Mouse (Mus musculus): Measurements from ENCODE around the gene Fam107b. TPM values are rescaled to one million over a fixed set of nuclear protein-coding genes. Genes with fewer than 3 reads are reported as not detected.

Fam107b gene
- polyA plus RNA-seq, 1 experiment from 2014 or later: 65.8 TPM

DNA sequence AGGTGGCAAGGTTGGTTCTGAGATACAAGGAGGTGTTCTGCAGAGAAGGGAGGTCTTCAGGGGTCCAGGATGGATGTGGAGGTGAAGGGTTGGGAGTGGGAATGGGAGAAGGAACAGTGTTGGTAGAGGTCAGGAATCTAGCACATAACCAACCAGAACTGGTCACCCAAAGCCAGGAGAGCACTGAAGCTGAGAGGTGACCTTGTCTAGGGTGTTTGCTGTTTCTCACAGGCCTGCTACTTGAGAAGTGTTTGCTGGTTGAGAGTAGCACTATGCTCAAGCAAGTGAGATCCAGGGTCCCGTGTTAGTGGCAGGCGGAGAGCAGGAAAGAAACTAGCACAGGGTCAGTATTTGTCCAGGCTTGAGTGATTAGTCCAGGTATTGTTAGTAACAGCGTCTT lies 159.3 kb downstream of the Fam107b start:
- no peak for ATAC-seq (ENCODE audit: low FRiP score)
- H3K36me3 ChIP-seq (ENCODE audit: control insufficient read depth, insufficient read depth, low read length): no peaks in the 10 kb centered on the region
- WGBS: 91% methylated on average over 3 of the region's 3 CpGs
- H3K4me3 ChIP-seq (ENCODE audit: low read depth, low read length): no peak overlapping the region
- DNase-seq (ENCODE audit: low spot score): no peak
- no peak overlapping the region for H3K9ac ChIP-seq (ENCODE audit: low read depth, low read length)
- no peaks in the 10 kb centered on the region for H3K9me3 ChIP-seq (ENCODE audit: control insufficient read depth, low read length)
- no peaks in the 10 kb centered on the region for H3K27me3 ChIP-seq (ENCODE audit: control insufficient read depth, insufficient read depth, low read length)
- H3K4me1 ChIP-seq (replicated peaks; ENCODE audit: control insufficient read depth, insufficient read depth, low read length): no peaks in the 10 kb centered on the region
- no peak overlapping the region for H3K27ac ChIP-seq (ENCODE audit: low read depth, low read length)
- H3K4me2 ChIP-seq (replicated peaks; ENCODE audit: low read depth, low read length): no peak overlapping the region

DNA sequence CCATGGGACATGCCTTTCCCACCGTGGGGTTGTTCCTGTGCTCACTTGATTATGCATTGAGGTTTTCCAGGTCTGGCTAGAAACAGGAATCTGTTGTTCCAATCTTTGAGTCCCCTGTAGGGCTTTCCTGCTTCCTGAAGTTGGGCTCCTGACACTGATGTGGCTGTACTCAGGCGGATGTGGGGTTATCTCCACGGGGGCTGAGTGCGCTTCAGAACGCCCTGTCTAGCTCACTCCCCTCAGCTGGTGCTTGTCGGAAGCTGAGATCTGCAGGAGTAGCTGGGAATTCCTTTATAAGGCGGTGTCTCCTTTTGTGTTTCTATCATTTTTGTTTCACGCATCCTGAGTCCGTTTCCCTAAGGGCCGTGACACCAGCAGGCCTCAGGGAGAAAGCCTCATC lies 160.5 kb downstream of the Fam107b start:
- no peaks in the 10 kb centered on the region for H3K36me3 ChIP-seq (ENCODE audit: control insufficient read depth, insufficient read depth, low read length)
- no peak overlapping the region for H3K4me3 ChIP-seq (ENCODE audit: low read depth, low read length)
- DNase-seq (ENCODE audit: low spot score): no peak
- WGBS: 55% methylated on average over 10 of the region's 10 CpGs
- H3K4me1 ChIP-seq (replicated peaks; ENCODE audit: control insufficient read depth, insufficient read depth, low read length): no peaks in the 10 kb centered on the region
- H3K27ac ChIP-seq (ENCODE audit: low read depth, low read length): no peak overlapping the region
- H3K27me3 ChIP-seq (ENCODE audit: control insufficient read depth, insufficient read depth, low read length): no peaks in the 10 kb centered on the region
- H3K4me2 ChIP-seq (replicated peaks; ENCODE audit: low read depth, low read length): no peak overlapping the region
- H3K9ac ChIP-seq (ENCODE audit: low read depth, low read length): no peak overlapping the region
- no peaks in the 10 kb centered on the region for H3K9me3 ChIP-seq (ENCODE audit: control insufficient read depth, low read length)
- no peak for ATAC-seq (ENCODE audit: low FRiP score)

DNA sequence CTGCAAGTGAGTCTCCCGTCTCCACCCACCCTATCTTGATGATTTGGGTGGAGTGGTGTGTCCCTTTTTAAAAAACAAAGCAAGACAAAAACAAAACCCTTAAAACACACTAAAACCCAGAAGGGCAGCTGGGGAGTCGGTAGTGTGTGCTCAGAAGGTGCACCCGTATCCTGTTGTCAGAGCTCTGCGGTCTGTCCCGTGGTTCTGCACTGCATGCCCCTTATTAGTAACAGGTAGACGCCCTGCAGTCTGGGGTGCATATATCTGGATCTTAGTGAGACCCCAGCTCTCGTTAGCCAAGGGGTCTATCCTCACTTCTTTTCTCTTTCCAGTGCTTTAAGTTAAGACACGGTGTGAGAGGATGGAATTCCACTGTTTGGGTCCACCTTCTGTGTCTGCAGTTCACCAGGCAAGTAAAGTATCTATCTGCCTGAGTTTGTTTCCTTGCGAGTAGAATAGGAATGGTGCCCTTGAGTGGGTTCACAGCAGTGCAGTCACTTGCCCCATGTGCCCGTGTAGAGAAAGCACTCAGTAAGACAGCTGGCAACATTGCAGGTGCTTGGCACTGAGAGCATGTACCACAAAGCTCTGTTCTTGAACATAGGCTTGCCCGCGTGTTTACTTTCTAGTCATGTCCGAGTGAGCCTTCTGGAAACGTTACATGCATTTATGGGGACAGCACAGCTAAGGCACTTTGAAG lies 161.2 kb downstream of the Fam107b start:
- ATAC-seq (ENCODE audit: low FRiP score): no peak
- 90% methylated on average over 14 of the region's 14 CpGs for WGBS

DNA sequence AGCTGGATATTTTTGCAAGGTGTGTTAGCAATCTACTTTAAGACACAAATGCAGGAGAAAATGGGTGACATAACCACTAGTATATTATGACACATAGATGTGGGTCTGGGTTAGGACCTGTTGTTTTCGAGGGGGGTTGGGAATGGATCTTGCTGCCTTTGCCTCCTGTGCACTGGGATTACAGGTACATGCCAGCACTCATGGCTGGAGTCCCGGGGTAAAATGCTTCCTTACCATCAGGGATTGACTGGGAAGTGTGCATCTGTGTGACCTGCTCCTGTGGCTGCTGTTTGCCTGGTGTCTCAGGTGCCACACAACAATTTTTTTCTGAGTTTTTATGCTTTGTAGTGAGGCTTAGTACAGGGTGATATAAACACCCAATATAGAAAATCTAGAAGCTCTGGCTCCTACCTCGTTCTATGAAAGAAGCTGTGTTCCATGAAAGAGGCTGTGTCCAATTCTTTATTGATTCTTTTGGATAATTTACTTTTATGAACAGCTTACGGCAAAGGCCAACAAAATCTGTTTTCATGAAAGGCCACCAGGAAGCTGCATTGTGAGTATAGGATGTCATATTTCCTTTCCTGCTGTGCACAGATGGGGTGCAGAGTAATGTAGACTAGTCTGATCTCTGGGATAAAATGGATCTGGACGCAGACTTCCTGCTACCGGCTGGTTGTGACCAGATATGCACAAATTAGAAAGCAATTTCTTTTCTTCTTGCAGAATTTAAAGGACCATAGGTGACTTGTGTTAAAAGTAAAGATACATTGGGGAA lies 167.8 kb downstream of the Fam107b start:
- ATAC-seq (ENCODE audit: low FRiP score) (no peak), DNase-seq (ENCODE audit: low spot score) (no peak)
- Histone ChIP-seq H3K36me3 (ENCODE audit: control insufficient read depth, insufficient read depth, low read length) (no peaks in the 10 kb centered on the region), H3K27ac (ENCODE audit: low read depth, low read length) (no peak overlapping the region), H3K4me3 (ENCODE audit: low read depth, low read length) (no peak overlapping the region), H3K9me3 (ENCODE audit: control insufficient read depth, low read length) (no peaks in the 10 kb centered on the region), H3K27me3 (ENCODE audit: control insufficient read depth, insufficient read depth, low read length) (no peaks in the 10 kb centered on the region), H3K9ac (ENCODE audit: low read depth, low read length) (no peak overlapping the region), H3K4me2 (replicated peaks; ENCODE audit: low read depth, low read length) (no peak overlapping the region), H3K4me1 (replicated peaks; ENCODE audit: control insufficient read depth, insufficient read depth, low read length) (no peaks in the 10 kb centered on the region)
- WGBS: 73% methylated on average over 6 of the region's 6 CpGs

More for the DNA sequence above, 161.2 kb downstream of the Fam107b start:
- Histone ChIP-seq H3K4me2 (replicated peaks; ENCODE audit: low read depth, low read length) (no peak overlapping the region), H3K4me3 (ENCODE audit: low read depth, low read length) (no peak overlapping the region), H3K9ac (ENCODE audit: low read depth, low read length) (no peak overlapping the region), H3K36me3 (ENCODE audit: control insufficient read depth, insufficient read depth, low read length) (no peaks in the 10 kb centered on the region), H3K9me3 (ENCODE audit: control insufficient read depth, low read length) (no peaks in the 10 kb centered on the region), H3K4me1 (replicated peaks; ENCODE audit: control insufficient read depth, insufficient read depth, low read length) (no peaks in the 10 kb centered on the region), H3K27me3 (ENCODE audit: control insufficient read depth, insufficient read depth, low read length) (no peaks in the 10 kb centered on the region), H3K27ac (ENCODE audit: low read depth, low read length) (no peak overlapping the region)
- DNase-seq (ENCODE audit: low spot score): no peak

DNA sequence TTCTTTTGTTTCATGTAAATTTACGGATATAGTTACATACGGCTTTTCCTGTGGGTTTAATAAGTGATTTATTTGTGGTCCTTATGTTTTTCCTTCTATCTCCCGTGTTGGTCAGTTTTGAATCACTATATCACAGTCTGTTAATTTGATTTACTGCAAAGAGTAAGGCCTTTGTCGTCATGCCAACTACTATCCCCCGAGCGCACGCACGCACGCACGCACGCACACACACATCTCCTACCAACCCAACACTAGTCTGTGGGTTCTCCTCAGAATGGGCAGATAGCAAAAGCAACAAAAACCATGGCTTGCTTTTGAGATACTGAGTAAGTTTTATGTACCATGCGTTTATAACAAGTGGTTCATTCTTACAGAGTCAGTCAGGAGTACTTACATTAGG lies 168.4 kb downstream of the Fam107b start:
- 93% methylated on average over 12 of the region's 12 CpGs for WGBS
- H3K27ac ChIP-seq (ENCODE audit: low read depth, low read length): no peak overlapping the region
- H3K9me3 ChIP-seq (ENCODE audit: control insufficient read depth, low read length): no peaks in the 10 kb centered on the region
- DNase-seq (ENCODE audit: low spot score) (no peak), ATAC-seq (ENCODE audit: low FRiP score) (no peak)
- no peaks in the 10 kb centered on the region for H3K4me1 ChIP-seq (replicated peaks; ENCODE audit: control insufficient read depth, insufficient read depth, low read length)
- no peak overlapping the region for H3K9ac ChIP-seq (ENCODE audit: low read depth, low read length)
- no peak overlapping the region for H3K4me3 ChIP-seq (ENCODE audit: low read depth, low read length)
- H3K4me2 ChIP-seq (replicated peaks; ENCODE audit: low read depth, low read length): no peak overlapping the region
- H3K27me3 ChIP-seq (ENCODE audit: control insufficient read depth, insufficient read depth, low read length): no peaks in the 10 kb centered on the region
- H3K36me3 ChIP-seq (ENCODE audit: control insufficient read depth, insufficient read depth, low read length): no peaks in the 10 kb centered on the region

DNA sequence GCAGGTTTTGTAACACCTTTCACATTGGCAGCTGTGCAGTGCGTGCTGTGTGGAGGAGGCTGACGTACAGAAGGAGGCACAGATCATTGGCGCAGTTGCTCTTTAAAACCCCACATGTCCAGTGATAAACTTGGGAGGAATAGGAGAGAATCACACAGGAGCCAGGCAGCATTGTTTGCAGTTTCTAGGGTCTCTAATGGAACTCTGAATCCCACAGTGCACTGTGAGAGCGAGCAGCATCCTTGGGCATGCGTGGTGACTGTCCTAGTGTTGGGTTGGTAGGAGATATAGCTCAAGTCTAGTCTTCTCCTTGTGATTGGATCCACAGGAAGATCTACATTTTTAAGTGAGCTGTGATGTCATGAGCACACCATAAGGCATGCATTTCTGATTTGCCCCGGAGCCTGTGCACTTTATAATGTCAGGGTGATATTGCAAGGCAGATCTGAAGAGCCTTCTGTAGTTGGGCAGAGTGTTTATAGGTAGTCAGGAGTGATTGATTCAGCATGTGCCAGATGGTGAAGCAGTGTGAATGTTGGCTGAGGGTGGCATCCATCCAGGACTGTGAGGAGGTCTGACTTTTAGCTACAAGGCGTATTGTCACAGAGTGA lies 169.2 kb downstream of the Fam107b start:
- ATAC-seq (ENCODE audit: low FRiP score) (no peak), DNase-seq (ENCODE audit: low spot score) (no peak)
- Histone ChIP-seq H3K27ac (ENCODE audit: low read depth, low read length) (no peak overlapping the region), H3K4me1 (replicated peaks; ENCODE audit: control insufficient read depth, insufficient read depth, low read length) (0 out of 2 replicates have a peak, but pooled peaks cover 2% of the 10 kb centered on the region), H3K9ac (ENCODE audit: low read depth, low read length) (no peak overlapping the region), H3K36me3 (ENCODE audit: control insufficient read depth, insufficient read depth, low read length) (no peaks in the 10 kb centered on the region), H3K4me2 (replicated peaks; ENCODE audit: low read depth, low read length) (no peak overlapping the region), H3K27me3 (ENCODE audit: control insufficient read depth, insufficient read depth, low read length) (no peaks in the 10 kb centered on the region), H3K4me3 (ENCODE audit: low read depth, low read length) (no peak overlapping the region), H3K9me3 (ENCODE audit: control insufficient read depth, low read length) (no peaks in the 10 kb centered on the region)
- 87% methylated on average over 7 of the region's 7 CpGs for WGBS

DNA sequence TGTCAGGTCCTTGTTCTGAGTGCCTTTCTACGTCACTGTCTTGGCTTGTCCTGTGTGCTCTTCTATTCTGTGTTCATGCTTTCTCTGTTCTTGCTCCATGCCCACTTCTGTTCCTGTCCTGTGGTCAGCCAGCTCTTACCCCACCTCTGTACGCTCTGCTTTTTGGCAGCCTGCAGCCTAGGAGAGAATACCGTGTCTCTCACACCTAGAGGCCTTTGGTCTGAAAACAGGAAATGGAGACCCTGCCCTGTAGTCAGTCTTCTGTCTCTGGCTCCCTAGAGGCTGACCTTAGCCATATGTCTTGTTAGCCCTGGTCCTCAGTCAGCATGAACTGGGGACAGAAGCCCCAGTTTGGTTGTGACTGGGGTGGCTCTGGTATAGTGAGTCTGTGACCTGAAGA lies 170.0 kb downstream of the Fam107b start:
- Histone ChIP-seq H3K4me3 (ENCODE audit: low read depth, low read length) (no peak overlapping the region), H3K9me3 (ENCODE audit: control insufficient read depth, low read length) (no peaks in the 10 kb centered on the region), H3K27ac (ENCODE audit: low read depth, low read length) (no peak overlapping the region), H3K9ac (ENCODE audit: low read depth, low read length) (no peak overlapping the region), H3K4me2 (replicated peaks; ENCODE audit: low read depth, low read length) (no peak overlapping the region), H3K36me3 (ENCODE audit: control insufficient read depth, insufficient read depth, low read length) (no peaks in the 10 kb centered on the region), H3K4me1 (replicated peaks; ENCODE audit: control insufficient read depth, insufficient read depth, low read length) (0 out of 2 replicates have a peak, but pooled peaks cover 2% of the 10 kb centered on the region), H3K27me3 (ENCODE audit: control insufficient read depth, insufficient read depth, low read length) (no peaks in the 10 kb centered on the region)
- no peak for DNase-seq (ENCODE audit: low spot score)
- 79% methylated on average over 3 of the region's 3 CpGs for WGBS
- ATAC-seq (ENCODE audit: low FRiP score): no peak

DNA sequence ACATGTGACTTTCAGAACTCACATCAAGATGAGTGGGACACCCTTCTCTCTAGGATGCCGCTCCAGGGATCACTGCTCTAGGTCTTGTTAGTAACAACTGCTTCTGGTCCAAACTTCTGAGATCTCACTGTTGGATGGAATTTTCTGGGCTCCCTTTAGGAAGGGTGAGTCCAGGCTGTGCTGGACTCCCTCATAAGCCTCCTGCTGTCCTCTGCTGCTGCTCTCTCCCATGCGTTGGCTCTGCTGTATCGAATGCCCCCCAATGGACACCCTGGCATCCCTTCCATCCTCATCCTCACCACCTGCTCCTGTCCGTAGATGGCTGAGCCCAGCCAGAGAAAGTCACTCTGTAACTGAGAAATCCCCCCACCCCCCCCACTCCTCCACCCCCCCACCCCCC lies 170.4 kb downstream of the Fam107b start:
- H3K9ac ChIP-seq (ENCODE audit: low read depth, low read length): no peak overlapping the region
- no peak overlapping the region for H3K4me3 ChIP-seq (ENCODE audit: low read depth, low read length)
- H3K27me3 ChIP-seq (ENCODE audit: control insufficient read depth, insufficient read depth, low read length): no peaks in the 10 kb centered on the region
- H3K9me3 ChIP-seq (ENCODE audit: control insufficient read depth, low read length): no peaks in the 10 kb centered on the region
- ATAC-seq (ENCODE audit: low FRiP score) (no peak), DNase-seq (ENCODE audit: low spot score) (no peak)
- no peak overlapping the region for H3K4me2 ChIP-seq (replicated peaks; ENCODE audit: low read depth, low read length)
- 0 out of 2 replicates have a peak, but pooled peaks cover 2% of the 10 kb centered on the region for H3K4me1 ChIP-seq (replicated peaks; ENCODE audit: control insufficient read depth, insufficient read depth, low read length)
- 92% methylated on average over 4 of the region's 4 CpGs for WGBS
- H3K36me3 ChIP-seq (ENCODE audit: control insufficient read depth, insufficient read depth, low read length): no peaks in the 10 kb centered on the region
- no peak overlapping the region for H3K27ac ChIP-seq (ENCODE audit: low read depth, low read length)

Data from hindbrain, embryonic 11.5 days (tissue).